Mouse (Mus musculus) cerebellum, adult 2 months (tissue): Measurements from ENCODE around the gene Btf3l4.

Experiments
- CTCF ChIP-seq: fragments of 200-500 bp; IDR thresholded peaks from 2 replicates; pipeline ENCODE4 v1.5.1; 2011; ENCODE audit warnings: low read depth, mild to moderate bottlenecking, control low read depth, low read length, moderate library complexity, borderline replicate concordance; ENCODE audit not compliant: insufficient read depth
- POLR2A ChIP-seq: fragments of 200-500 bp; IDR thresholded peaks from 2 replicates; pipeline ENCODE4 v1.6.1; 2011; ENCODE audit warnings: low read length, control low read depth, borderline replicate concordance; ENCODE audit not compliant: insufficient read depth

DNA sequence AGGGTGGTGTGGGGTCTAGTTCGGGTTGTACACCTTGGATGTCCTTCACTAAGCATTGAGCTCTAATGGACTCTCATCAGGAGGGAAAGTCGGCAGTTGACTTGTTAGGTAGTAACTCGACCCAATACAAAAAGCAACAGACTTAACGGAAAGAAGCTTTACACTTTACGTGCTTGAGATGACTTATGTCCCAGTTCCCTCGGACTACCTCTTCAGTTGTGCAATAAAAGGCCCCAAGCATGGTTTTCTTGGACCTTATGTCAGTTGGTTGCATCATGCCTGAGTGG lies 357 bp upstream of the Btf3l4 start:
- TF ChIP-seq CTCF (no peak), POLR2A (no peak)
